Mouse (Mus musculus) midbrain, embryonic 16.5 days (tissue): ENCODE data around the gene Lipt2. TPM values are rescaled to one million over a fixed set of nuclear protein-coding genes. Genes with fewer than 3 reads are reported as not detected.

ENCODE experiments used
- ATAC-seq: fragments of 200-750 bp; cut with Nextera tagmentation; 2 replicates; pipeline ENCODE4 v1.8.0; 2017; ENCODE audit warnings: moderate TSS enrichment
- H3K27ac ChIP-seq: fragments of 300-500 bp; sonication (generic); 2 replicates; pipeline ENCODE4 v1.5.1; 2014; ENCODE audit warnings: mild to moderate bottlenecking, low read length, mixed read lengths
- H3K27me3 ChIP-seq: fragments of 300-500 bp; sonication (generic); 2 replicates; pipeline ENCODE4 v1.6.1; 2014; ENCODE audit warnings: low read depth, low read length, mixed read lengths; ENCODE audit not compliant: control insufficient read depth, insufficient read depth
- H3K36me3 ChIP-seq: fragments of 300-500 bp; sonication (generic); 2 replicates; pipeline ENCODE4 v1.6.1; 2014; ENCODE audit warnings: mild to moderate bottlenecking, low read length, moderate library complexity, mixed read lengths; ENCODE audit not compliant: control insufficient read depth, insufficient read depth
- H3K4me1 ChIP-seq: fragments of 300-500 bp; sonication (generic); 2 replicates; pipeline ENCODE4 v1.6.1; 2014; ENCODE audit warnings: mild to moderate bottlenecking, low read length, mixed read lengths; ENCODE audit not compliant: control insufficient read depth, insufficient read depth
- H3K4me2 ChIP-seq: fragments of 300-500 bp; sonication (generic); 2 replicates; pipeline ENCODE4 v1.6.1; 2014; ENCODE audit warnings: mild to moderate bottlenecking, low read length, mixed read lengths
- H3K4me3 ChIP-seq: fragments of 300-500 bp; sonication (generic); 2 replicates; pipeline ENCODE4 v1.5.1; 2014; ENCODE audit warnings: low read depth, mild to moderate bottlenecking, low read length, moderate library complexity, mixed read lengths
- H3K9ac ChIP-seq: fragments of 300-500 bp; sonication (generic); 2 replicates; pipeline ENCODE4 v1.6.1; 2014; ENCODE audit warnings: low read depth, low read length, mixed read lengths
- H3K9me3 ChIP-seq: fragments of 300-500 bp; sonication (generic); replicated peaks from 2 replicates; pipeline ENCODE4 v1.6.1; 2014; ENCODE audit warnings: mild to moderate bottlenecking, low read length, mixed read lengths; ENCODE audit not compliant: control insufficient read depth, poor library complexity, severe bottlenecking
- WGBS: fragments of 180-500 bp; shearing (Covaris S2); extraction: QIAGEN DNeasy Blood & Tissue Kit; methylation state at CpG from one replicate; pipeline ENCODE4 v1.1.7; 2014; 5-methylcytosine and 5-hydroxymethylcytosine counted together
- polyA plus RNA-seq: library from polyadenylated mRNA; unstranded; fragments of >200 nt; fragmentation: Nextera tagmentation; extraction: Ambion mirVana; gene quantifications from 2 replicates; pipeline ENCODE4 v1.2.1, GENCODE M21; 2015

The Lipt2 gene
- 15.4 and 18.2 TPM in 2 replicates for polyA plus RNA-seq

DNA sequence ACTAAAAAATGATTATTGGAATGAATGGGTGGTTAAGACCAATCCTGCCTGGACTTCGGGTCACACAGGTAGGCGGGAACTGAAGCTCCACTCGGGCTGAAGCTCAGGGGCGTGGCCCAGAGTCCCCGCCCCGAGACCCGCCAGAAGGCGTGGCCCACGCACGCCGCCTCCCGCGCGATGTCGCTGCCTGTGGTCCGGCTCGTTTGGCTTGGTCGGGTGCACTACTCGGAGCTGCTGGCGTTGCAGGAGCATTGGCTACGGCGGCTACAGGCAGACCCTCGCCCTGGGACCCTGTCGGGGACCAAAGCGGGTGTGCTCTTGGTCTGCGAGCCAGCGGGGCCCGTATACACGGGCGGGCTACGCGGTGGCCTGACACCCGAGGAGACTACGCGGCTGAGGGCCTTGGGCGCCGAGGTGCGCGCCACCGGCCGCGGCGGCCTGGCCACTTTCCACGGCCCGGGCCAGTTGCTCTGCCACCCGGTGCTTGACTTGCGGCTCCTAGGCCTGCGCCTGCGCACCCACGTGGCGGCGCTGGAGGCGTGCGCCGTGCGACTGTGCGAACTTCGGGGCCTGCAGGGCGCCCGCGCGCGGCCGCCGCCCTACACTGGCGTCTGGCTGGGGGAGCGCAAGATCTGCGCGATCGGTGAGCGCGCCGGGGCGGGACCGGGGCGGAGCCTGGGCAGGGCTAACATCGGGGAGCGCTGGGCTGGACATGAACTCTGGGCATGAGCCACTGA is at the start of gene Lipt2:
TSS of gene Lipt2 (plus strand) at position 173 of the 737 bp plus-strand sequence.
- Histone ChIP-seq H3K9me3 (no peaks in the 10 kb centered on the region), H3K27me3 (no peaks in the 10 kb centered on the region), H3K4me2 (peak within 1 kb of the TSS; percentile 74), H3K9ac (peak within 1 kb of the TSS; percentile 95), H3K36me3 (no peaks in the 10 kb centered on the region), H3K27ac (peak within 1 kb of the TSS; percentile 88), H3K4me3 (peak within 1 kb of the TSS; percentile 85), H3K4me1 (peaks cover 3% of the 10 kb centered on the region)
- ATAC-seq, result peak; percentile 98
- under 1% methylated on average over 73 of the region's 78 CpGs for WGBS

DNA sequence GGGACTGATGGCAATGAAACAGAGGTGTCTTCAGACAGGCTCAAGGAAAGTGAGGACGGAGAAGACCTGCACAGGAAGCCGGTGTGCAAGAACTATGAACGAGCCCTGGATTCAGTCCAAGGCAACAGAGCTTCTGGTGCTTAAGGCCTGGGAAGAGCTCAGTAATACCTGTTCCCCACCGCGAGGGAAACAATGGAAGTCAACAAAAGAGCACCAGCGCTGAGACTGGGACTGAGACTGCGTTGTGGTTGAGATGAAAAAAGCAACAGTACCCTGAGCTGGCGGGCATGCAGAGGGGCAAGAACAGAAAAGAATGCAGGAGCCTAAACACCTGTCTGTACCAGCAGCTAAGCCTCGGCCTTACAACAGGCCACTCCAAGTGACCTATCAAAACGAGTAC is 47.6 kb upstream of the Lipt2 start:
- peaks cover 10% of the 10 kb centered on the region for H3K36me3 ChIP-seq
- no peak for ATAC-seq
- WGBS, result 75% methylated on average over 10 of the region's 10 CpGs
- no peak overlapping the region for H3K4me3 ChIP-seq
- no peaks in the 10 kb centered on the region for H3K4me1 ChIP-seq
- H3K9me3 ChIP-seq, result no peaks in the 10 kb centered on the region
- H3K27ac ChIP-seq, result no peak overlapping the region
- no peaks in the 10 kb centered on the region for H3K27me3 ChIP-seq
- H3K9ac ChIP-seq, result no peak overlapping the region
- no peak overlapping the region for H3K4me2 ChIP-seq

DNA sequence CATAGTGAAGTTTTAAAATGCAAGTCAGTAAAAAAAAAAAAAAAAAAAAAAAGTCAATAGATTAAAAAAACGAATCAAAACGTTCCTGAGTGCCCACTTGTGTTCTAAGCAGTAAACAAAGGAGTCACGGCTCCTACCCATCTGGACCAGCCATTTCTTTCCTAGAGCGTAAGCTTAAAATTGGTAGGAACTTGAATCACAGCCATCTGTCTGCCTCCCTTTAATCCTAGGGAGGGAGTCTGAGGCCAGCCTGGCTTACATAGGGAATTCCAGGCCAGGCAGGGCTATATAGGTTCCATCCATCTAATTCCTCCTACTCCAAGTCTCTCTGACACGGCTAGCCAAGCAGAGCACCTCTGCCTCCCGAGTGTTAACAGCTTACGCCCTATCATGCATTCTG is 45.3 kb upstream of the Lipt2 start:
- Histone ChIP-seq H3K27ac (no peak overlapping the region), H3K4me2 (no peak overlapping the region), H3K4me3 (no peak overlapping the region), H3K4me1 (no peaks in the 10 kb centered on the region), H3K9me3 (no peaks in the 10 kb centered on the region), H3K36me3 (peaks cover 18% of the 10 kb centered on the region; the same call in 1 of the 2 replicates), H3K27me3 (no peaks in the 10 kb centered on the region), H3K9ac (no peak overlapping the region)
- ATAC-seq, result no peak
- WGBS, result 82% methylated on average over 7 of the region's 7 CpGs

DNA sequence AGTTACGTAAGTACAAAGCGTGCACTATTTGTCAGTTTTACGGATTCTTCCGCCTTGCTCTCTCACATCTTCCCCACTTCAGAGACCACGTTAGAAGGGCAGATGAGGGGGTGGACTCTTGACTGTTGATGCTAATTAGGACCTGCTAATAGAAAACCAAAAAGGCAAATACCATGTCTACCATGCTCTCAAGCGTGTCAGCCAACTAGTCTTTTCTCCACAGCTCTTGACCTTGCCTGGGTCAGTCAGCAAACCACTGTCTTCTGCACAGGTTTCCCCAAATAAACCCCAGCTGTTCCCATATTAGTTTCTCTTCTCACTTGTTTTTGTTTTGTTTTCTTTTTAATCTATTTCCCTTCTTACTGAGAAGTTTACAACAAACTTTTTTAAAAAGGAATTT is 44.8 kb upstream of the Lipt2 start:
- Histone ChIP-seq H3K9me3 (no peaks in the 10 kb centered on the region), H3K36me3 (peaks cover 18% of the 10 kb centered on the region; the same call in 1 of the 2 replicates), H3K4me2 (no peak overlapping the region), H3K4me3 (no peak overlapping the region), H3K27ac (no peak overlapping the region), H3K27me3 (no peaks in the 10 kb centered on the region), H3K9ac (no peak overlapping the region), H3K4me1 (no peaks in the 10 kb centered on the region)
- ATAC-seq, result no peak
- WGBS, result 90% methylated on average over 6 of the region's 6 CpGs

DNA sequence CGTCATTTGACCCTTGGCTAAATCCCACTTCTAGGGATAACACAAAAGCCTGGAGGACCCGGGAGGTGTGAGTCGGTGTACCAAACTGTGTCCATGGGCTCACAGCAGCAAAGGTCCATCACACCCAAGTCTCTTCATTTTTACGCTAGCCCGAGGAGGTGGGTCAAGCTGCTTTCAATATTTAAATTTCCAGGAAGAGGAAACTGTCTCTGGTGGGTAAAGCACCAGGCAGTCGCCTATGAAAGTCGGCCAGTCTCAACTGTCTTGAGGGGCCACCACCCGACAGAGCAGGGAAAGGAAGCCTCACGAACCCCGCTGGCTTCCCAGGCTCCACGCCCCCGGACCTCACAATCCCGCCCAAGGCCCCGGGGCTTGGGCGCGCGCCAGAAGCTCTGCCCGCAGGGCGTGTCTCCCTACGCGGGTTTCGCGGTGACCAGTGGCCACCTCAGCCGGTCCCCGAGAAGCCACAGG is 38.3 kb upstream of the Lipt2 start:
- Histone ChIP-seq H3K9ac (peak overlapping the region; percentile 90), H3K27ac (peak overlapping the region; percentile 84), H3K9me3 (no peaks in the 10 kb centered on the region), H3K4me2 (peak overlapping the region; percentile 92), H3K4me1 (peaks cover 11% of the 10 kb centered on the region), H3K27me3 (no peaks in the 10 kb centered on the region), H3K36me3 (0 out of 2 replicates have a peak, but pooled peaks cover 9% of the 10 kb centered on the region), H3K4me3 (peak overlapping the region; percentile 98)
- peak; percentile 53 for ATAC-seq
- 0% methylated on average over 25 of the region's 25 CpGs for WGBS

DNA sequence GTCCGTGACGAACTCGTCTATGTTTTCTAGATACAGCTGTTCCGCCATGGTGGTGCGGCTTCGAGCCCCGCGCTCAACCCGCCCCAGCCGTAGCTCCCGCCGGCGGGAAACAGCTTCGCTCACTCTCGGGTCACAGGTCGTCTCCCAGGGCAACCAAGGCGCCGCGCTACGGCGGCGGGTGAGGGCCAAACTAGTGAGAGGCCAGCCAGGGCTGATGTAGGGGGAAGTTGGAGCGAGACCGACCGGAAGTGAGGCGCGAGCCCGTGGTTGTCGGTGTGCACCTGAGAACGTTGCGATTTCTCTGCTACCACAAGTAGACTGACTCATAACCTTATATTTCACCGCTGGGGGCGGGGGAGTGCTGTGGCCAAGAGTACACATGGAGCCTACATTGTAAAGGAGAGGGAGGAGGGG is 37.7 kb upstream of the Lipt2 start, which contains the start of gene Pold3:
TSS of gene Pold3 (minus strand) at position 190 of the 414 bp plus-strand sequence.
- WGBS, result 1% methylated on average over 33 of the region's 33 CpGs

DNA sequence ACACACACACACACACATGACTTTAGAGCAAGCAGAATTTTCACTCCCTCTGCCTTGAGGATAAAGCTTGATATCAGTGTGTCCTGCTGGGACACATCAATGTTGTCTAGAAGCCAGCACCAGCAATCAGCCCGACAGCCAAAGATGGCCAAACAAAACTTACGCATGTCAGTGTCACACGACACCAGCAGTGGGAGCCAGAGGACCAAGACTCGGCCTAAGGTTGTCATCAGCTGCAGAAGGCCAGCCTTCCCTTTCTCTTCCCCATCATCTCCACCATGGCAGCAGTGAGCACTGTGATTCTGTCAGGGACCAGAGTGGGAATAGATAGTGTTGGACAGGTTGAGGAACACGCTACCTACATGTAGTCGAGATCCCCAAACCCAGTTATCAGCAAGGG is 35.6 kb upstream of the Lipt2 start:
- Histone ChIP-seq H3K9me3 (no peaks in the 10 kb centered on the region), H3K27me3 (no peaks in the 10 kb centered on the region), H3K4me2 (no peak overlapping the region), H3K36me3 (no peaks in the 10 kb centered on the region), H3K9ac (no peak overlapping the region), H3K4me3 (no peak overlapping the region), H3K4me1 (peaks cover 11% of the 10 kb centered on the region), H3K27ac (no peak overlapping the region)
- no peak for ATAC-seq
- 59% methylated on average over 6 of the region's 6 CpGs for WGBS

More for the DNA sequence above, 37.7 kb upstream of the Lipt2 start, which contains the start of gene Pold3:
- peak; percentile 97 for ATAC-seq
- H3K4me3 ChIP-seq, result peak within 1 kb of the TSS; percentile 98
- H3K4me1 ChIP-seq, result peaks cover 11% of the 10 kb centered on the region
- no peaks in the 10 kb centered on the region for H3K9me3 ChIP-seq
- peak within 1 kb of the TSS; percentile 90 for H3K9ac ChIP-seq
- no peaks in the 10 kb centered on the region for H3K27me3 ChIP-seq
- H3K27ac ChIP-seq, result peak within 1 kb of the TSS; percentile 84
- H3K36me3 ChIP-seq, result 0 out of 2 replicates have a peak, but pooled peaks cover 9% of the 10 kb centered on the region
- peak within 1 kb of the TSS; percentile 92 for H3K4me2 ChIP-seq

DNA sequence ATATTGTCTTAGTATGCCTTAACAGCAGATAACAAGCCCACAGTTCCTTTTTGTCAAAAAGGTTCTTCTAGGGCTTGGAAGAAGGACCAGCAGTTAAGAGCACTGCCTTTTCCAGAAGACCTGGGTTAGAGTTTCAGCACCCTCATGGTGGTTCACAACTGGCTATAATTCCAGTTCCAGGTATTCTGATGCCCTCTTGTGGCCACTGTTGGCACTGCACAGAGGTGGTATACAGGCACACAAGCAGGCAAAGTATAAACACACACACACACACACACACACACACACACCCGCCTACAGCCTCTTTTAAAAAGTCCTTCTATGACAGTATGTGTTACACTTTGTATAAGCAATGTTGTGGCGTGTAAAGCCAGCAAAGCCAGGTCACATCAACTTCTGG is 34.9 kb upstream of the Lipt2 start:
- WGBS, result 81% methylated on average over 2 of the region's 2 CpGs
- ATAC-seq, result no peak
- H3K9me3 ChIP-seq, result no peaks in the 10 kb centered on the region

DNA sequence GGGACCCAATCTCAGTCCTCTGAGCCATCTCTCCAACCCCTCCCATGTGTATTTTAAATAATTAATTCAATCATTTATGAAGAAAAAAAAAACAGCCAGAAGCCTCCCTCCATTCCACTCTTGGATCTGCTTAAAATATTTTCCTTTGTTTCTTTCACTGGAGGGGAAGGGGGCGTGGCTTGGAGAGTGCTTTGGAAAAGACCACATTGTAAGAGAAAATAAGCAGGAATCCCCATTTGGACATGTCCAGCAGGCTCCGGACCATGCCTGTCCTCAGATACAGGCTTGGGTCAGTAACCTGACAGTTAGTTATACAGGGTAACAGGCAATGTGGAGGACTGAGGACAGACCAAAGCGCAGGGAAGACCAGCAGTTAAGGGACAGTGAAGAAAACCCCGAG is 33.9 kb upstream of the Lipt2 start:
- Histone ChIP-seq H3K9ac (no peak overlapping the region), H3K27ac (no peak overlapping the region), H3K4me1 (peaks cover 6% of the 10 kb centered on the region), H3K27me3 (no peaks in the 10 kb centered on the region), H3K9me3 (no peaks in the 10 kb centered on the region), H3K36me3 (no peaks in the 10 kb centered on the region), H3K4me3 (no peak overlapping the region), H3K4me2 (no peak overlapping the region)
- WGBS, result 70% methylated on average over 4 of the region's 4 CpGs
- ATAC-seq, result no peak

More for the DNA sequence above, 34.9 kb upstream of the Lipt2 start:
- Histone ChIP-seq H3K27me3 (no peaks in the 10 kb centered on the region), H3K4me3 (no peak overlapping the region), H3K4me1 (peaks cover 11% of the 10 kb centered on the region), H3K9ac (no peak overlapping the region), H3K4me2 (no peak overlapping the region), H3K27ac (no peak overlapping the region), H3K36me3 (no peaks in the 10 kb centered on the region)
